Mouse (Mus musculus) urinary bladder, adult 18-20 months (tissue): ENCODE results near the gene Islr.

Experiments used
- DNase-seq, 2 experiments: peaks; one replicate each; pipeline ENCODE4 v3.0.0; 2022; ENCODE audit warnings: low spot score in 2 of 2, mixed read lengths in 2 of 2

Islr gene

GRCm38 (mm10) chr9:58153095-58153494 lies 51.0 kb downstream of the Islr start:
- no peak for DNase-seq

- DNase-seq, result no peak
Observed at GRCm38 (mm10) chr9:58150733-58151361, 53.3 kb downstream of the Islr start.

- no peak for DNase-seq
Observed at GRCm38 (mm10) chr9:58148806-58149205, 55.3 kb downstream of the Islr start.

GRCm38 (mm10) chr9:58145417-58145816 lies 58.7 kb downstream of the Islr start:
- no peak for DNase-seq

GRCm38 (mm10) chr9:58144664-58145063 lies 59.4 kb downstream of the Islr start:
- no peak for DNase-seq

- no peak for DNase-seq
Observed at GRCm38 (mm10) chr9:58143419-58143818, 60.7 kb downstream of the Islr start.

GRCm38 (mm10) chr9:58139947-58140346 lies 64.2 kb downstream of the Islr start:
- DNase-seq, result no peak

- no peak for DNase-seq
Observed at GRCm38 (mm10) chr9:58135921-58136321, 68.2 kb downstream of the Islr start.

GRCm38 (mm10) chr9:58134906-58135305 lies 69.2 kb downstream of the Islr start:
- DNase-seq, result no peak

GRCm38 (mm10) chr9:58133893-58134884 lies 69.9 kb downstream of the Islr start:
- DNase-seq, result no peak

GRCm38 (mm10) chr9:58131735-58132134 lies 72.4 kb downstream of the Islr start:
- no peak for DNase-seq

GRCm38 (mm10) chr9:58130909-58131308 lies 73.2 kb downstream of the Islr start:
- DNase-seq, result no peak

GRCm38 (mm10) chr9:58129508-58129907 lies 74.6 kb downstream of the Islr start:
- DNase-seq, result no peak

GRCm38 (mm10) chr9:58128926-58129413 lies 75.1 kb downstream of the Islr start:
- no peak for DNase-seq

- DNase-seq, result no peak
Observed at GRCm38 (mm10) chr9:58125811-58126210, 78.3 kb downstream of the Islr start.

- no peak for DNase-seq
Observed at GRCm38 (mm10) chr9:58125085-58125484, 79.0 kb downstream of the Islr start.

- DNase-seq, result no peak
Observed at GRCm38 (mm10) chr9:58118671-58119070, 85.4 kb downstream of the Islr start, which contains the start of gene Ccdc33. TSS of gene Ccdc33 (minus strand) at chr9:58118823.

- no peak for DNase-seq
Observed at GRCm38 (mm10) chr9:58116024-58116651, 88.0 kb downstream of the Islr start.

- no peak for DNase-seq
Observed at GRCm38 (mm10) chr9:58115297-58115925, 88.7 kb downstream of the Islr start.

- no peak for DNase-seq
Observed at GRCm38 (mm10) chr9:58114019-58114418, 90.1 kb downstream of the Islr start.

GRCm38 (mm10) chr9:58113279-58113884 lies 90.7 kb downstream of the Islr start:
- no peak for DNase-seq
